ENCODE assay signal across 11 mouse cellular contexts in the genomic region with DNA sequence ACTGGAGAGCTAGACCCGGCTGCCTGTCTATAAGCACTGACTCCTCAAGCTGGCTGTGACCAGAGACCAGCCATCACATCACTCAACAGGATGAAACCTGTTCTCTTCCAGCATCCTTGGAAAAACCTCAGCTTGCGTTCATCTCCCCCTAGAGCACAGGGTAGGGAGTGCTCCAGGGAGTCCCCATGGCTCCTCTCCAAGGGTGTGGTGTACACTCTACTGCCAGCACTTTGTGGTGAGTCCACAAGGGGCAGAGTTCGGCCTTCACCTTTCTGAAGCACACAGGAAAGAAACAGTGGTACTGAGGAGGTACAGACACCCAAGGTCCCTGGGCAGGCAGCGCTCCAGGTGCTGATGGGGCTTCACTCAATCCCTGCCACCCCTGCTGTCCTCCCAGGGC. TPM values are rescaled to one million over a fixed set of nuclear protein-coding genes. Genes with fewer than 3 reads are reported as not detected.
A peak's percentile ranks its signal among the peaks of the same experiment; 100 is the strongest.
DNase-seq lines count a peak whose midpoint lies in the region; ATAC-seq and TF ChIP-seq lines count a peak whose summit lies in the region.
"Had no signal": no experiment of that assay in that cellular context is flagged by ENCODE, and none has a peak within 500 bp of the region (broad histone marks: within the 10 kb centered on the region; RNA-seq: fewer than 3 reads in every experiment).

No protein-coding gene starts in this region.

- H3K36me3 ChIP-seq in small intestine, adult 2 months (ENCODE audit: control insufficient read depth, insufficient read depth, low read length) = no peaks in the 10 kb centered on the region
- 0 out of 2 replicates have a peak, but pooled peaks cover 7% of the 10 kb centered on the region for H3K36me3 ChIP-seq in forebrain, embryonic 12.5 days (replicated peaks)
- H3K36me3 ChIP-seq: liver, embryonic 15.5 days; stomach, embryonic 15.5 days had no signal

- no peaks in the 10 kb centered on the region for H3K27me3 ChIP-seq in small intestine, adult 2 months (ENCODE audit: control insufficient read depth, insufficient read depth, low read length)
- no peaks in the 10 kb centered on the region for H3K27me3 ChIP-seq in forebrain, embryonic 12.5 days
- H3K27me3 ChIP-seq: liver, embryonic 15.5 days; neural tube, embryonic 13.5 days; stomach, embryonic 15.5 days had no signal

- no peak overlapping the region for H3K4me3 ChIP-seq in small intestine, adult 2 months (ENCODE audit: low read depth, low read length)
- no peak overlapping the region for H3K4me3 ChIP-seq in forebrain, embryonic 12.5 days (replicated peaks)
- H3K4me3 ChIP-seq: liver, embryonic 15.5 days; neural tube, embryonic 13.5 days; stomach, embryonic 15.5 days had no signal

- DNase-seq in heart, postnatal 4 days = peak; percentile 28
- DNase-seq in heart, postnatal 36 days = no peak
- peak; percentile 45 for DNase-seq in right cerebral cortex, adult 18-20 months
- DNase-seq in right cerebral cortex, postnatal 4 days = no peak
- DNase-seq in brain, embryonic 14.5 days (ENCODE audit: low read depth) = no peak
- DNase-seq in thymus, postnatal 10 days (ENCODE audit: low spot score in 2 of 2) = no peak

- no peak for TF ChIP-seq POLR2A in brain, embryonic 14.5 days (IDR thresholded peaks at IDR 0.05; ENCODE audit: borderline replicate concordance, extremely low read depth, insufficient read depth, insufficient read length, poor library complexity, severe bottlenecking)
- no peak for TF ChIP-seq POLR2A in small intestine, adult 2 months (IDR thresholded peaks at IDR 0.05; ENCODE audit: low read depth, low read length)

- peaks cover 14% of the 10 kb centered on the region for H3K4me1 ChIP-seq in small intestine, adult 2 months (ENCODE audit: control insufficient read depth, insufficient read depth, insufficient read length, low read length)
- peaks cover 40% of the 10 kb centered on the region for H3K4me1 ChIP-seq in forebrain, embryonic 12.5 days

- intact Hi-C loops in heart, postnatal 36 days (cut with DNase I) = no loop called here

- no peak overlapping the region for H3K4me2 ChIP-seq in forebrain, embryonic 12.5 days
- H3K4me2 ChIP-seq: liver, embryonic 15.5 days; neural tube, embryonic 13.5 days; stomach, embryonic 15.5 days had no signal

- ATAC-seq in forebrain, embryonic 12.5 days (ENCODE audit: low FRiP score) = no peak

- peak; percentile 8; the same call in 1 of the 2 replicates for TF ChIP-seq CTCF in brain, embryonic 14.5 days (IDR thresholded peaks at IDR 0.05; ENCODE audit: borderline replicate concordance, extremely low read depth, insufficient read depth, insufficient read length)
- peak; percentile 59; the same call in 1 of the 2 replicates for TF ChIP-seq CTCF in small intestine, adult 2 months (IDR thresholded peaks at IDR 0.05; ENCODE audit: extremely low read depth, insufficient read length, insufficient replicate concordance, low read depth, low read length)

- no peak overlapping the region for H3K9ac ChIP-seq in forebrain, embryonic 12.5 days
- H3K9ac ChIP-seq: liver, embryonic 15.5 days; neural tube, embryonic 13.5 days; stomach, embryonic 15.5 days had no signal

- no peak overlapping the region for H3K27ac ChIP-seq in small intestine, adult 2 months (ENCODE audit: insufficient read depth, low read depth, low read length)
- H3K27ac ChIP-seq in forebrain, embryonic 12.5 days = no peak overlapping the region
- H3K27ac ChIP-seq: liver, embryonic 15.5 days; neural tube, embryonic 13.5 days; stomach, embryonic 15.5 days had no signal

- WGBS in small intestine, adult 2 months = 47% methylated on average over 4 of the region's 4 CpGs
- WGBS in forebrain, embryonic 12.5 days = 70% methylated on average over 4 of the region's 4 CpGs

- H3K9me3 ChIP-seq in forebrain, embryonic 12.5 days = no peaks in the 10 kb centered on the region
- H3K9me3 ChIP-seq: liver, embryonic 15.5 days; neural tube, embryonic 13.5 days; stomach, embryonic 15.5 days had no signal

RNA-seq across cellular contexts. Expression of gene Cttn, which starts 55.0 kb away (rescaled TPM):
- total RNA-seq in heart, postnatal 4 days (2021) = 10 to 100 TPM; 88.0 to 93.4 TPM
- total RNA-seq in heart, postnatal 36 days (2021) = 10 to 100 TPM; 32.2 to 32.4 TPM
- 171 and 175 TPM in 2 replicates for polyA plus RNA-seq in brain, embryonic 14.5 days (2012; rRNA removed)
- polyA plus RNA-seq in small intestine, adult 2 months (2012; rRNA removed) = 54.3 and 127 TPM in 2 replicates
- polyA plus RNA-seq in forebrain, embryonic 12.5 days (2016; fragmentation: Nextera tagmentation; extraction: Ambion mirVana) = 187 and 192 TPM in 2 replicates

Comparison
In these comparisons a context has a peak if more than half of its experiments do, and no peak if none do; other contexts are left out.
1. DNase-seq: peak in heart, postnatal 4 days (single experiment) and right cerebral cortex, adult 18-20 months (single experiment); none in heart, postnatal 36 days (0 of 2), right cerebral cortex, postnatal 4 days (single experiment), brain, embryonic 14.5 days (single experiment) and thymus, postnatal 10 days (0 of 2).